Mouse (Mus musculus) lung, adult 2 months (tissue): ENCODE measurements around the gene Slc25a21. TPM values are rescaled to one million over a fixed set of nuclear protein-coding genes. Genes with fewer than 3 reads are reported as not detected.

ENCODE experiments used
- DNase-seq: peaks from one replicate; pipeline ENCODE4 v3.0.0; 2022
- H3K4me1 ChIP-seq: fragments of 200-500 bp; 2 replicates; pipeline ENCODE4 v1.6.1; 2011; ENCODE audit warnings: low read length; ENCODE audit not compliant: control insufficient read depth, insufficient read depth
- H3K4me3 ChIP-seq: fragments of 200-500 bp; replicated peaks from 2 replicates; pipeline ENCODE3; 2011; ENCODE audit warnings: low read depth, mild to moderate bottlenecking, control low read depth, low read length; ENCODE audit errors: extremely low read depth
- CTCF ChIP-seq: fragments of 200-500 bp; IDR thresholded peaks from 2 replicates; pipeline ENCODE4 v1.5.1; 2011; ENCODE audit warnings: mild to moderate bottlenecking, low read length, control low read depth; ENCODE audit not compliant: insufficient read depth
- POLR2A ChIP-seq: fragments of 200-500 bp; IDR thresholded peaks from 2 replicates; pipeline ENCODE4 v1.6.1; 2011; ENCODE audit warnings: low read depth, mild to moderate bottlenecking, control low read depth, low read length, borderline replicate concordance; ENCODE audit errors: extremely low read depth
- WGBS: fragments of 180-500 bp; shearing (Covaris S2); methylation state at CpG from one replicate; pipeline ENCODE4 v1.1.7; 2018; 5-methylcytosine and 5-hydroxymethylcytosine counted together
- polyA plus RNA-seq: library from polyadenylated mRNA; depleted of rRNA; stranded (reverse); fragments of >200 nt; gene quantifications from 2 replicates; pipeline ENCODE4 v1.2.3, GENCODE M21; 2012

Slc25a21 gene
- polyA plus RNA-seq, 1 experiment = 0.04 TPM

- TF ChIP-seq POLR2A (no peak), CTCF (no peak)
- no peak for DNase-seq
- WGBS = 48% methylated on average over 7 of the region's 7 CpGs
- H3K4me3 ChIP-seq = no peak overlapping the region
- H3K4me1 ChIP-seq = no peaks in the 10 kb centered on the region
Measured at GRCm38 (mm10) chr12:56876549-56876948, 320.7 kb downstream of the Slc25a21 start.

GRCm38 (mm10) chr12:56873204-56873603 lies 324.1 kb downstream of the Slc25a21 start:
- no peak for DNase-seq
- no peak for TF ChIP-seq CTCF
- no peak for TF ChIP-seq POLR2A
- no peaks in the 10 kb centered on the region for H3K4me1 ChIP-seq
- no peak overlapping the region for H3K4me3 ChIP-seq

GRCm38 (mm10) chr12:56870569-56870968 lies 326.7 kb downstream of the Slc25a21 start:
- Histone ChIP-seq H3K4me3 (no peak overlapping the region), H3K4me1 (no peaks in the 10 kb centered on the region)
- DNase-seq = no peak
- WGBS = 63% methylated on average over 3 of the region's 3 CpGs
- TF ChIP-seq POLR2A = no peak
- no peak for TF ChIP-seq CTCF

GRCm38 (mm10) chr12:56863873-56864562 lies 333.3 kb downstream of the Slc25a21 start:
- TF ChIP-seq CTCF = no peak
- no peak for TF ChIP-seq POLR2A
- WGBS = 75% methylated on average over 4 of the region's 4 CpGs

GRCm38 (mm10) chr12:56852679-56853078 lies 344.6 kb downstream of the Slc25a21 start:
- Histone ChIP-seq H3K4me1 (no peaks in the 10 kb centered on the region), H3K4me3 (no peak overlapping the region)
- 49% methylated on average over 4 of the region's 4 CpGs for WGBS
- no peak for TF ChIP-seq POLR2A
- TF ChIP-seq CTCF = no peak
- no peak for DNase-seq

More at GRCm38 (mm10) chr12:56863873-56864562, 333.3 kb downstream of the Slc25a21 start:
- no peak for DNase-seq
- no peaks in the 10 kb centered on the region for H3K4me1 ChIP-seq
- no peak overlapping the region for H3K4me3 ChIP-seq

GRCm38 (mm10) chr12:56851464-56851863 lies 345.8 kb downstream of the Slc25a21 start:
- TF ChIP-seq CTCF = no peak
- no peak for TF ChIP-seq POLR2A
- no peak for DNase-seq
- no peaks in the 10 kb centered on the region for H3K4me1 ChIP-seq
- no peak overlapping the region for H3K4me3 ChIP-seq
- WGBS = 49% methylated on average over 3 of the region's 3 CpGs

GRCm38 (mm10) chr12:56829945-56830344 lies 367.3 kb downstream of the Slc25a21 start:
- Histone ChIP-seq H3K4me3 (no peak overlapping the region), H3K4me1 (no peaks in the 10 kb centered on the region)
- TF ChIP-seq POLR2A (no peak), CTCF (no peak)
- WGBS = 67% methylated on average over 1 of the region's 1 CpGs
- no peak for DNase-seq

GRCm38 (mm10) chr12:56829455-56829883 lies 367.8 kb downstream of the Slc25a21 start:
- 16% methylated on average over 5 of the region's 5 CpGs for WGBS
- Histone ChIP-seq H3K4me1 (no peaks in the 10 kb centered on the region), H3K4me3 (no peak overlapping the region)
- TF ChIP-seq CTCF (no peak), POLR2A (no peak)
- DNase-seq = no peak

GRCm38 (mm10) chr12:56827808-56828384 lies 369.4 kb downstream of the Slc25a21 start:
- WGBS = 71% methylated on average over 8 of the region's 8 CpGs
- no peak for DNase-seq
- TF ChIP-seq CTCF (no peak), POLR2A (no peak)

GRCm38 (mm10) chr12:56824688-56825087 lies 372.6 kb downstream of the Slc25a21 start:
- Histone ChIP-seq H3K4me3 (no peak overlapping the region), H3K4me1 (no peaks in the 10 kb centered on the region)
- WGBS = 46% methylated on average over 5 of the region's 5 CpGs
- no peak for DNase-seq
- TF ChIP-seq POLR2A (no peak), CTCF (no peak)

More at GRCm38 (mm10) chr12:56827808-56828384, 369.4 kb downstream of the Slc25a21 start:
- H3K4me1 ChIP-seq = no peaks in the 10 kb centered on the region
- H3K4me3 ChIP-seq = no peak overlapping the region
